Mouse (Mus musculus): ENCODE data around the gene Hecw2.
A peak's percentile ranks its signal among the peaks of the same experiment; 100 is the strongest.

Gene Hecw2

DNA sequence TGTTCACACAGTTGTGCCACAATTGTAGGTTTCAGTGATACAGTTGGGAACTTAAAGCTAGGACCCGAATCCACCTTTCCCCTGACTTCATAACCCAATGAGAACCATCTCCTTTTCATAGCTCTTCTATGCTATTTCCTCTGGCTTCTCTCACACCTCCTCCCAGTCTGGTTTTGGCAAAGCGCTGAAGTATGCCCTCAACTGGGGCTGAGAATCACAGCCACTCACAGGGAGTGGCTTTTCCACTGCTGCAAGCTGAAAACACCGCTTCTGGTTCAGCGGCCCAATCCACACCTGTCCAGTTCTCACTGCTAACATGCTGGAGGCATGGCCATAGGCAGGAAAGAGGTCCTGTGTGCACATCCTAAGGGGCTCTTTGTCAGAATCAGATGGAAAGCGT is 300.7 kb downstream of the Hecw2 start:
- DNase-seq (ENCODE audit: low spot score in 2 of 2) = no peak

DNA sequence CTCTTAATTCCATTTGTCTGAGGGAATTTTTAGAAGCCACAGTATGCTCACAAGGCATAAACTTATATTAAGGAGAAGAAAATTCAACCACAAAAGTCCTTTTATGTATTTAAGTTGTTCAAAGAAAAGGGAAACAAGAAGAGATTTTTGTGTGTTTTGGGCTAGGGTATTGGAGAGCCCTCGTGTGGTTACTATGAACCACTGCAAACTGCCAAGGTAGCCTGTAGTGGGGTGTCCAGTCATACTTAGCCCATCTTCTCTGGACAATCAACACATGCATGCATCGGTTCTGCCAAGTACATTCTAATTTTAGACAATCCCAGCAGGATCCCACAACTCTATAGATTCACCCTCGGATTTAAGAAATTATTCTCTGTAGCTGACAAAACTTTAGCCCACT is 304.6 kb downstream of the Hecw2 start:
- no peak for DNase-seq (ENCODE audit: low spot score in 2 of 2)

DNA sequence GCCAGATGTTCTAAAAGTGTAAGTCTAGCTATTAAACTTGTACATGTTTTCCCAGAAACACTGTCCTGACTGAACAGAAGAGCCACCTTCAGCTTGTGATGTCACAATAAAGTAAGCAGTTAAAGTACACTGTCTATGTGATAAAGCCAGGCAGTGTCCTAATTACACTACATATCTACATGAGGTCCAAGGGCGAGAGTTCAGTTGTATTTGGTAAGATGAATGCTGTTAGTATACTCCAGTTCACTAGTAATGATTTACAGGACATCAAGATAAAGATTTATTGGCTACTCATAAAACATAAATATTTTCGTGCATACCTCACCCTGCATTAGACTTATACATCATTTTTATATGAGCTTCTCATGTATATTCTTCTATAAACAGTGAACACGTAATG is 305.2 kb downstream of the Hecw2 start:
- no peak for DNase-seq (ENCODE audit: low spot score in 2 of 2)

- DNase-seq (ENCODE audit: low spot score in 2 of 2) = no peak
These were observed 312.5 kb downstream of the Hecw2 start for GRCm38 (mm10) chr1:53882480-53882879.

DNA sequence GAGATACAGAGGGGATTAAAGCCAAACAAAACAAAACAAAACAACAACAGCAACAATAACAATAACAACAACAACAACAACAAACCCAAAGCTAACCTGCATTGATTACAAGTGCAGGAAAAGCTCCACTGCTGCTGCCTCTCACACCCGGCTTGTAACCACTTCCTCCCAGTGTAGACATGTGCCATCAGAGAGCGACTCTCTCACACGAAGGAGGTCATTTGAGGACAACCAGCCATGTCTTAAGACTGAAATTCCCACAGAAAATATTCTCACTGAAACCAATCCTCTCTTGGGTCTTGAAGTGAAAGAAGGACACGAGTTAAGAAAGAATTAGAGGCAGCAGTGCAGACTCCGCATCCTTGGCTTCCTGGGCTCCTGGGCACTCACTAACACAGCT is 319.0 kb downstream of the Hecw2 start:
- DNase-seq (ENCODE audit: low spot score in 2 of 2) = no peak

DNA sequence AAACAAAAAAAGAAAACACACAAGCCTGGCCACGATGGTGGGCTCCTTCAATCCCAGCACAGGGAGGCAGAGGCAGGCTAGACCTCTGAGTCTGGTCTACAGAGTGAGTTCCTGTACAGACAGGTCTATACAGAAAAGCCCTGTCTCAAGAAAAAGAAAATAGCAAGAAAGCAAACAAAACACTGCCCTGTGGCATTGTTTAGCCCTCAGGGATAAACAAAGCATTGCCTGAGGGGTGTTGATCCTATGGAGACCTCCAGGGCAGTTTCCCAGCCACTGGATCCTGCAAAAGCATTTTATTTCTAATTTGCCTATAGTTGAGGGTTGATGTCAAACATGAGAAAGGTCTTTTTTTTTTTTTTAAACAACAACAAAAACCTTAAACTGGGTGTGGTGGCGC is 327.7 kb downstream of the Hecw2 start:
- no peak for DNase-seq (ENCODE audit: low spot score in 2 of 2)

- DNase-seq (ENCODE audit: low spot score in 2 of 2) = no peak
These were observed 328.5 kb downstream of the Hecw2 start for GRCm38 (mm10) chr1:53866374-53866902.

DNA sequence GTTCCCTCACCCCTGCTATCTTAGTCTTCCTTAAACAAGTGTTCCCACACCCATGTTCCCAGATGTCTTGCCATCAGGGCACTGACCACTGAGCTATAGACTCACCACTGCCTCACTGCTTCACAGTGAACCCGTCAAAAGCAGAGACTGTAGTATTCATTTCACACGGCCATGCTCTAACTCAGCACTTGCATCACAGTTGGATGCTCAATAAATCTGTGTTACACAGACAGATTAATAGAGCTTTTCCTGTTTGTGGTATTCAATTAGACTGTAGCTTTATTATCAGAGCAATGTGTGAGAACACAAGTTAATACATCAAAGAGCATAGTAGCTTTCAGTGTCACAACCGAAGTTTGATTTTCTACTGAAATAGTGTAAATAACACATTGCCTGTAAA is 330.9 kb downstream of the Hecw2 start:
- DNase-seq (ENCODE audit: low spot score in 2 of 2) = no peak

DNA sequence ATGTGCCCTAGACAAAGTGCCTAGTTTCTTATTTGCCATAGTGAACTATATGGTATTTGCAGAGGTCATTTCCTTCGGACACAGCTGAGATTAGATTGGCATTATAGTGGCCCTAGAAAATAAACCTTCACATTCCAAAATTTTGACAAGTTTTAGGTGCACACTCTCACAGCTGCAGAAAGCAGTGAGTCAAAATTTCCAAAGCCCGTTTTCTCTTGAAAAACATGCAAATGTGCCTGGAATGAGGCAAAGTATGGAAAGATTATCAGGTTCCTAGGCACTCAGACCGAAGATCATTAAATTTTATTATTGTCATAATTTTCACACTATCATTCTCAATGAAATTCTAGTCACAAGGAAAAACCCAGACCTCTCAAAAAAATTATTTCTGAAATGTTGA is 334.4 kb downstream of the Hecw2 start:
- no peak for DNase-seq (ENCODE audit: low spot score in 2 of 2)

DNA sequence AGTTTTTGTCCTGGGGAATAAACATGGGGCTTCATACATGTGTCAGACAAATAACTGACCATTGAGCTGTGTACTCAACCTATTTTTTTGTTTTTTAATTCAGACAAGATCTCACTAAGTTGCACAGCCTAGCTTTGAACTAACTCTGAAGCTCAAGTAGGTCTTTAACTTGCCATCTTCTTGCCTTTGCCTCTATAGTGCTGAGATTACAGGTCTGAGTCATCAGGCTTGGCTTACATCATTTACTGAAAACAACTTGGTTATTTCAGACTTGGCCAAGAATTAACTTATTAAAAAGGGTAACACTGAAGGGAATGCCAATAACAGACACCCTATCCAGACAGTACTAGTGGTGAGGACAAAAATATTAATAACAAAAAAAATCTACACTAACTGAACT is 335.8 kb downstream of the Hecw2 start:
- DNase-seq (ENCODE audit: low spot score in 2 of 2) = no peak

- DNase-seq (ENCODE audit: low spot score in 2 of 2) = peak in 1 of 2 experiments; percentile 22
These were observed 338.4 kb downstream of the Hecw2 start for GRCm38 (mm10) chr1:53856501-53857103.

DNA sequence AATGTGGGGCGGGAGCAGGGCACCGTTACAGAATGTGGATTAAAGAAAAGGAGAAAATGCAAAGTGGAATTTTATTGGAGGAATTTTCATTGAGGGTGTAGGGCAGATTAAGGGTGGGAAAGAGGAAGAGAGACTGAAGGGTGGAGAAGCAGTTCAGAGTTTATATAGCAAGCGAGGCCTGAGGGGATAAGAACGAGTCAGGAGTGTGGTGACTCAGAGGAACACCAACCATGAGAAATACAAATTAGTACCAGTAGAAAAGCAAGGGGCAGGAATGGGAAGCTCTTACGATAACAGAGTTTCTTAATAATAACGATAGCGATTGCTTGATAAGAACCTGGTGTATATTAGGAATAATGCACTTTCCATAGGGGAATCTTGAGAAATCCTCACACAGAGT is 339.2 kb downstream of the Hecw2 start:
- DNase-seq (ENCODE audit: low spot score in 2 of 2) = no peak

DNA sequence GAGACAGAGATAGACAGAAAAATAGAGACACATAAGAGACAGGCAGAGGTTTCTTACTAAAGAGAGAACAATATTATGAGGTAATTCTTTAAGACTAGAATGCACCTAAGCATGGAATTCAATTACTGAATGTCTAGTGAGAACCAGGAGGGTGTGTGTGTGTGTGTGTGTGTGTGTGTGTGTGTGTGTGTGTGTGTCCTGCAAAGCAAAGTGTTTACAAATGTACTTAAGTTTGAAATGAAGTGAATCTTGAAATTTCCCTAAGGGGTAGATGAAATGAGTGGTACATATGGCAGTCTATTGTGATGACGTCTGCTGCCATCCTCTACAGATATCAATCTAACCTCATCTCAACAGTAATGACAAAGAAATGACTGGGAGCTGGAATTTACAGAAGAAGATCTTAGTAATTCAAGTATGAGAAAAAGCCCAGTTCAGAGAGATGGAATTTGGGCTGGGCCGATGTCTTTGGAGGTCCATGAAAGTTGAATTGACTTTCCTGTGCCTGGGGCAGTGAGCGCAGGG is 342.8 kb downstream of the Hecw2 start:
- DNase-seq (ENCODE audit: low spot score in 2 of 2) = no peak

GRCm38 (mm10) chr1:53851334-53851733 is 343.6 kb downstream of the Hecw2 start:
- peak in 1 of 2 experiments; percentile 17 for DNase-seq (ENCODE audit: low spot score in 2 of 2)

- no peak for DNase-seq (ENCODE audit: low spot score in 2 of 2)
These were observed 344.1 kb downstream of the Hecw2 start for GRCm38 (mm10) chr1:53850891-53851290.

DNA sequence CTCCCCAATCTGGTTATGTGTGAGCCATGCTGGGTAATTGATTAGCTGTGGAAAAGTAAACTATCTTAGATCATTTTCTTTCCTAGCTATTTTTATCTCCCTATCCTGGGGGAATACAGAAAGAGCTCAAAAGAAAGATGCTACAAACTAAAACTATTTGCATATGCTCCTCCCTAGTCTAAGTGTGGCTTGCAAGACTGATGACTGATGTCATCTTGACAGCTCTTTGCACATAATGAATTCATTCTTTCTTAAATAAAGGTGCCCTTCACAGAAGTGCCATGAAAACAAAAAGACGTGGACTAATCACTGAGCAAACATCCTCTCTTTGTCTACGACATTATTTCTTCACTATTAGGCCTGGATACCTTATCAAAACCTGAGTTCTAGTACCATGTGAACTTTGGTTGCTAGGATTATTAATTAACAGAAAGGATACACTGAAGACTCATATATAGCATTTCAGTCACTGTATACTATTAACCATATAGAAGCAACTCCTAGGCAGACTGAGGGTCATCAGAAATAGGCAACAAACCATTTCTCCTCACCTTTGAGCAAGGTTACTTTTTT is 348.2 kb downstream of the Hecw2 start:
- no peak for DNase-seq (ENCODE audit: low spot score in 2 of 2)

DNA sequence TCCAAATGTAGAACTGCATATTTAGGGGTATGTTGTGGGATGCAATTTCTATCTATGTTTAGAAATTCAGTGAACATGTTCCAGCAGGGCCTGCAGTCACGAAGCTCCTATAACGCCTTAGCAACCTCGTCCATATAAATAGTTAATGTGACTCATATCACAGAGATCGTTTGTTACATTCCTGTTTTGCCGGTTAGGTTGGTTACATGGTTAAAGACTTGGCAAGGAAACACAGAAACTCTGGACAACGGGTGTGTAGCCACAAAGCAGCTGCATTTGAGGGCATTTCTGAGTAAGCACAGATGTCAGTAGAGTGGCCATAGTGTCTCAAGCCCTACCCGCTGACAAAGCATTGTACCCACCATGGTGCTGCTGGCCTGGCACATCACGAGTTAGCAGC is 349.1 kb downstream of the Hecw2 start:
- DNase-seq (ENCODE audit: low spot score in 2 of 2) = no peak

DNA sequence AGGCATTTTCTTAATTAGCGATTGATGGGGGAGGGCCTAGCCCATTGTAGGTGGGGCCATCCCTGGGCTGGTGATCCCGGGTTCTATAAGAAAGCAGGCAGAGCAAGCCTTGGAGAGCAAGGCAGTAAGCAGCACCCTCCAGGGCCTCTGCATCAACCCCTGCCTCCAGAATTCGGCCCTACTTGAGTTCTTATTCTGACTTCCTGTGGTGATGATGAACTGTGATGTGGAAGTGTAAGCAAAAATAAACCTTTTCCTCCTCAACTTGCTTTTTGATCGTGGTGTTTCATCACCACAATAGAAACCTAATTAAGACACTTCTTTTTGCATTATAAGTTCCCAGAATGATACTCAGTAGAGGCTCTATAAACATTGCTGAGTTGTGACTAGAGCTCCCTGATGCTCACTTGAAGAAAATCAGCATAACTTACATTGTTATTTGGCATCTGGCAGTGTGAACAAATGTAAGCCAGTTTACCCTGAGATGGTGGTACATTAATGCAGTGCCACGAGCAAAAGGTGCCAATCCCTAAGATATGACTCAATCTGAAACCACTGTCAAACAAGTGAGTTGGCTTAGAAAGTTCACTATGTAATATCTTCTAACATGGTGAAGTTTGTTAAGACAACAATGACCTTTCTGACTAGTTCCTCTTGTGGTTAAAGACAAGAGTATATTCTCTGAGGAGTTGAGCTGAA is 349.9 kb downstream of the Hecw2 start:
- no peak for DNase-seq (ENCODE audit: low spot score in 2 of 2)

GRCm38 (mm10) chr1:53844122-53844913 is 350.6 kb downstream of the Hecw2 start:
- DNase-seq (ENCODE audit: low spot score in 2 of 2) = no peak

GRCm38 (mm10) chr1:53843051-53843450 is 351.9 kb downstream of the Hecw2 start:
- DNase-seq (ENCODE audit: low spot score in 2 of 2) = no peak

- no peak for DNase-seq (ENCODE audit: low spot score in 2 of 2)
These were observed 353.9 kb downstream of the Hecw2 start for GRCm38 (mm10) chr1:53841080-53841479.

- no peak for DNase-seq (ENCODE audit: low spot score in 2 of 2)
These were observed 355.6 kb downstream of the Hecw2 start for GRCm38 (mm10) chr1:53839392-53839791.

All from left cerebral cortex, adult 9 months (tissue).